Mouse (Mus musculus): ENCODE measurements at regions not wholly inside any gene's neighbourhood (a gene's known extent, or its start where the extent isn't known, plus 50 kb on each side); places are given as distances from the start of the nearest gene placed in this dataset.

DNA sequence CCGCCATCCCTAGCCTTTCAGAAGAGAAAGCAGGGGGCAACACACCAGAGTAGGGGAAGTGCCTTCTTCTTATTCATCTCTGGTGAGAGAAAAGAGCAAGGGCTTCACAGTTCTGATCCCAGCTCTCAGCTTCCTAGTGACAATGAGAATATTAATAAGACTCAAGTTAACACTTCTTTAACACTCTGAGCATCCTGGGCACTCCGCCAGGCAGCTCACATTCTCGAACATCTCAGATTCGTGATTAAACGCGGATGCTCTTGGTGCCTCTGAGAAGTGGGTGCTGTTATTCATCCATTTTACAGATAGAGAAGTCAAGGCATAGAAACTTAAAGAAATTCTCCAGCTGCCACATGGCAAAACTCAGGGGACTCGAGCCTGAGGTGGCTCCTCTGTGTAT is 237.1 kb downstream of the Rps15a start:
- no peak for TF ChIP-seq CTCF (IDR thresholded peaks at IDR 0.05; ENCODE audit: borderline replicate concordance, control insufficient read depth, extremely low read depth, insufficient read depth, low read length, poor library complexity)
- TF ChIP-seq POLR2A (IDR thresholded peaks at IDR 0.05; ENCODE audit: control insufficient read depth, extremely low read depth, insufficient read depth, low read length, poor library complexity): no peak

Measured in thymus, adult 2 months (tissue).